Mouse (Mus musculus) thymus, postnatal 25 days (tissue): Measurements from ENCODE around the gene Eif6.

Experiments
- DNase-seq: peaks from one replicate; pipeline ENCODE4 v3.0.0; 2022

Eif6 gene

DNA sequence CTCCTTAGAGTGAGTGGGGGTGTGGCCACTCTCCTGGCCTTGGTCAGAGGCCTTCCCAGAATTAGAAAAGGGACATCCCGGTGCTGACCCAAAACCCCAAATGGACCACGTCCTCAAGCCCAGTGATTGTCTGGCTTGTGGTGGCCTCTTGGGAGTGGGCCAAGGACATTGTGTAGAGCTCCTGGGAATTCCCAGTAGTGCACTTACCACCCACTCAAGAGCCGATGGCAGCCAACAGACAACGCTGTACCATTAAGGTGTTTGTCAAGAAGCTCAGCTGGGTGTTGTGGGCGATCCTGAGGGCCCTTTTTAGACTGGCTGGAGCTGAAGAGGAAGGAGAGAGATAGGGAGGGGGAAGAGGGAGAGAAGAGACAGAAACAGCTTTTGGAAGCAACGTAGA lies 42.2 kb downstream of the Eif6 start:
- DNase-seq = no peak

DNA sequence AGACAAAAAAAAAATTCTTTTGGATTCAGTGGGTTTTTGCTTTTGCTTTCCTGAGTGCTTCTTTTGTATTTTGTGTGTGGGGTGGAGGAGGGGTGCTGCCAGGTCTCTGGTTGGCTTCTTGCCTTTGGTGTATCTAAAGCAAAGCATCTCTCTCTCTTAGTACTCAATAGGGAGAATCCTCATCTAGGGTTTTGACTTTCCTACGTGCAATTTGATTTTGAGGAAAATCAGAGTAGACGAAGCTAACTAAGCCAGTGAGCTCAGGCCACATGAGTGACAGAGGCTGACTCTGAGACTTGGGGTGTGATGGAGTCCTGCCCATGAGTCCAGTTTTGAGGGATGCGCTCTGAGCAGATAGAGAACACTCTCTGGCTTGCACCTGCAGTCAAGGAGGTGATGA lies 47.2 kb downstream of the Eif6 start:
- no peak for DNase-seq

DNA sequence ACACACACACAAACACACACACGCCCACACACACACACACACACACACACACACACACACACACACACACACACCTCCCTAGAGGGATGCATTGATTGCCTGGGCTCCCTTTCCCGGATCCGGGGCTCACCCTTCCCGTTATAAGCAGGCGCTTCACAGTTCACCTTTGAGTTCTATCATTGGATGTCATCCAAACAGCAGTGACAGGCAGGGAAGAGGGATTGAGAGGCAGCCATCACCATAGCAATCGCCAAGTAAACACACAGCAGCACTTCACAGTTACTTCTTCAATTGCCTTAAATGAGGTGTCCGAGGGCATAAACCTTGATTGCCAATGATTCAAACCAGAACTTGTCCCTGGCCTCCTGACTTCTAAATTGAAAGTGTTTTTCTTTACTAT lies 47.7 kb downstream of the Eif6 start:
- DNase-seq = no peak

DNA sequence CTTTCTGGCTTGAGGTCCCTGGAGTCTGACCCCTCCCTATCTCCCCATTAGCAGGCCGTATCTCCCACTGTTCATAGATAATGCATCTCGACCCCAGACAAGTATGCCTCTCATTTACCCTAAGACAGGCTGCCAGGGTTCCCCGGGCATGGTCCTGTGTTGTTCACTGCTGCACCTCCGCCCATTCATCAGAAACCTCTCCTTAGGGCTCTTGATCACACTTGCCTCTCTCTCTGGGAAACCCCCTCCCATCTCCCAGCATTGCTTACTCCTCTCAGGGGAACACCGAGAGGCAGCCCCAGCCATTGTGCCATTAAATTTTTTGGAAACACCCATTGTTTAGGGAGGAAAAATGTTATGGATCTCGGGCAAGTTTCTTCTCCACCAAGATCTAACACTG lies 48.7 kb downstream of the Eif6 start:
- no peak for DNase-seq

DNA sequence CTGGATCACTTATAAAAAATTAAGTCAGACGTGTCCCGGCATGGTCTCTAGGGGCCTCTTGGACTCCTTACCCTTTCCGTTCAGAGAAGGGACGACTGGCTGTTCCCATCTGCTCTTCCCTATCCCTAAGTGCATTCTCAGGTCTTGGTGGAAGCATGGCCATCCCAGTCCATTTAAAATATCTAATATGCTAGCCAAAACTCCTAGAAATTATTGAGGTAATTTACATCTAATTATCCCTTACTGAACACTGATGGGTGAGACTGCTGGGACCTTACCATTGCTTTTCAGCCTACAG lies 49.1 kb downstream of the Eif6 start:
- no peak for DNase-seq

DNA sequence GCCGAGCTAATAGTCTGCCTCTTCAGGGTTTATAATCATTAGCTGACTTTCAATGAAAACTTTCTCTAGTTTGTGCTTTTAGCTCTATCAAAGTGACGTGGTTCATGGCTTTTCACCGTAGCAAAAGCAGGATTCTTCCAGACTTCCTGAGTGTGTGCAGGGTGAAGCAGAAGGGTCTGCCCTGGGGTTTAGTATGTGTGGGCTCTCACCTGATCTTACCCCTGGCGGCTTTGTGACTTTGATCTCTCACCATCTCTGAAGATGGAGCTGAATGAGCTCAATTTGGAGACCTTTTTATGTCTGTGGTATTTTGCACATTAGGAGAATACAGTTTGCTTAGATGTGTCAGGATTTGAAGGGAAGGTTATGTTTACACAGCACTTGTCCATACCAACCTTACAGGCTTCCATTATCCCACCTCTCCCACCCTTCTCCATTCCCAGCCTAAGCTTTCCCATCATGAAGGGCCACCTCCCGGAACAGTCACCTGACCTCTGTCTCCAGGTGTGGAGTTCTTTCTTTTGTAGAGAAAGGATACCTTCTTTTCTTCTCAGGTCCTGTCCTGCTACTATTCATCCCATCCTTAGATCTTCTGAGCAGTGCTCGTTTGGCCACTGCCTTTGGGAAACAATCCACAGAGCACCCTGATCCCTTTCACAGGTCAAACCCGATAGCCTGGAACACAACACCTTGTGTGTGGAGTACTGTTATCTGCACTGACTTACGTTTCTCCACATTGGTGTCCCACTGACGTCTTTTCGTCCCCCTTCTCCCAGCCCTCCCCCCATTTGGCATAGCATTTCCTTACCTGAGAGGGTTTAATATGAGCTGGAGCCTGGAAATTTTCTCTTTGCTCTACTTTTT lies 49.7 kb downstream of the Eif6 start:
- no peak for DNase-seq

DNA sequence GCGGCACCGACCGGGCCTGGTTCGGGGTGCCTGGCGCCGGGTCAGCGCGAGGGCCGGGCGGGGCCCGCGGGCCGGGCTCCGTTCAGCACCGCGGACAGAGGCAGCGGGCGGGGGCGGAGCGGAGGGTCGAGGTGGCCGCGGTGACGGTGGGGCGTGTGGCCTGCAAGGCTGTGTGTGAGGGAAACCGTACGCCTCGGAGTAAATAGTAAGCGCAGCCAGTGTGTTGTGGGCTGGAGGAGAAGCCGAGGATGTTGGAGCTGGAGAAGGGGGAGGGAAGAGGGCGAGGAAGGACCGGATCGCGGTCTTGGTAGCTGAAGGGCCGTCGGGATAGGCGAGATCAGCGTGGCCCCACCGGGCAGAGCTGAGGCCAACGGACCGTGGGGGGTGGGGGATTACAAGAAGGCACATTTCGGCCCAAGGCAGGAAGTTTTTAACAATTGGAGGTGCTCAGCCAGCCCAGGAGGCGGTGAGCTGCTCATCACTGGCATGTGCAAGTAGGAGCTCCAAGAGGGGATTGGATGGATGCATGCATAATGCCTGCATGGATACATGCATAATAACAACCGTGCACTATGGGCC lies 51.0 kb downstream of the Eif6 start:
- DNase-seq = peak; percentile 31

DNA sequence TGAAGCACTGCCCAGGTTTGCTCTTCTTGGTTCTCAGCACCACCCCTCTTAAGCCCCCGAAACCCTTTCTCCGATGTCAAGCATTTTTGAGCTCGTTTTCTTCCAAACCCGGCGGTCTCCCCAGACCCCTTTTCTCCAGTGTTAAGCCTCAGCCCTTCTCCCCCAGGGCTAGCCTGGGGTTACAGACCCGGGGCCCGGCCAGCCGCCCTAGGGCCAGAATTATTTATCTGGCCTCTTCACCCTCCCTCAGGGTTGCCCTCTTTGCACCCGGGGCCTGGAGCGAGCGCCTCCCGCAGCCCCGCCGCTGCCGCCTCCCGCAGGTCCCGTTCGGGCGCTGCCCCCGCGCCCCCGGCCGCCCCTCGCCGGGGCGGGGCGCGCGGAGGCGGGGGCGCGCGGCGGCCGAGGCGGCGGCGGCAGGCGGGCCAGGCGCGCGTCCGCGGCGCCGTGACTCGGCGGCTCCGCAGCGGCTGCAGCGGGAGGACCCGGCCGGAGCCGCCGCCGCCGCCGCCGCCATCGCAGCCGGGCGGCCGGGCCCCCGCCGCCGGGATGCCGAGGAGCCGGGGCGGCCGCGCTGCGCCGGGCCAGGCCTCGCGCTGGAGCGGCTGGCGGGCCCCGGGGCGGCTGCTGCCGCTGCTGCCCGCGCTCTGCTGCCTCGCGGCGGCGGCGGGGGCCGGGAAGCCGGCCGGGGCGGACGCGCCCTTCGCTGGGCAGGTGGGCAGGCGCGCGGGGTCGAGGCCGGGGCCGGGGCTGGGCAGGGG lies 51.6 kb downstream of the Eif6 start, which contains the start of gene Mmp24:
Gene Mmp24, plus strand, starts transcription at position 416 of the 758 bp plus-strand sequence.
- DNase-seq = no peak

DNA sequence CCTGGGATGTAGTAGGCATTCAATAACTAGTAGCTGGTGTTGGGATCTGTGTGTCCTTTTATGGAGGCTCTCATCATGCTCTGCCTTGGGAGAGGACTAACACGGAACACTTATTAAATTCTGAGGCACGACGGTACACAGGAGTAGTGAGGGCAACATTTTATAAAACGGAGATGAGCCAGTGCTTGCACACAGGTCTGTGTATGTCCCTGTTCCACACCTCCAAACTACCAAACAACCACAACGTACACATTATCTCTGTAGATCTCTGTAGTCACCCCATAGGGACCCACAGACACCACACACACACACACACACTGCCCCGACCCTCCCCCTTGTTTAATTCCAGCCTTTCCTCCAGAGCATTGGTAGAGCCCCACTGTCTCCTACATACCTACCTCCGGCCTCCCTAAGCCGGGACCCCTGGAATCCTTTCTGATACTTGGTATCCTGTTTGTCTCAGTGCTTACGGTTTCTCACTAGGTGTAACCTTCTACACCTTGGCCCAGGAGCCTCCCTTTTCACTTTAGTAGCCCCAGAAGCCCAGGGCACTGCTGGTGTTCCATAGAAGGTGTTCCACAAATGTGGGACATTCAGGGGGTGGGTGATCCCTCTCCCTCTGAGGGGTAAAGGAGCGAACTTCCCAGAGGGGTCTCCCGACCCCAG lies 52.3 kb downstream of the Eif6 start:
- DNase-seq = no peak

DNA sequence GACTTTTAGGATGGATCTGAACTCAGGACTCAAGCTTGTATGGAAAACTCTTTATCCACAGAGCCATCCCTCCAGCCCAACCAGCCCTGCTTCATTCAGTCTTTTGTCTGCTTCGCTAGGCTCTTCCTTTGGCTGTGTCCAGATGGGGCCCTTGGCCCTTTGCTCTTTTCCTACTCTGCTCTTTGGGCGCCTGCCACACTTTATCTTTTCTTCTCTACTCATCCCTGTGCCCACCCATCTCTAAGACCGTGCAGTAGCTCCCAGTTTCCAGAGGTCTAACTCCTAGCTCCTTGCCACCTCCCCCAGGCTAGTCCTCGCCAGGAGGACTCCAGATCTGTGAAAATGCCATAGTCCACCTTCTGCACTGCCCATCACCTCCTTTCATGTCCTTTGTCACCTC lies 53.1 kb downstream of the Eif6 start:
- no peak for DNase-seq
